Comparison of ENCODE assay signal across 15 mouse cellular contexts in genomic region chr4:104891708-104892107, GRCm38 (mm10). TPM values are rescaled to one million over a fixed set of nuclear protein-coding genes. Genes with fewer than 3 reads are reported as not detected.
DNase-seq lines count a peak whose midpoint lies in the region; ATAC-seq lines count a peak whose summit lies in the region.
"Had no signal": no experiment of that assay in that cellular context is flagged by ENCODE, and none has a peak within 500 bp of the region (broad histone marks: within the 10 kb centered on the region; RNA-seq: fewer than 3 reads in every experiment).

No protein-coding gene starts in this region.

- no peak overlapping the region for H3K9ac ChIP-seq in hindbrain, embryonic 12.5 days
- H3K9ac ChIP-seq: embryonic facial prominence, embryonic 12.5 days; forebrain, embryonic 13.5 days; intestine, embryonic 15.5 days; liver, embryonic 14.5 days had no signal

- H3K4me2 ChIP-seq in hindbrain, embryonic 12.5 days (replicated peaks) = no peak overlapping the region
- H3K4me2 ChIP-seq: embryonic facial prominence, embryonic 12.5 days; forebrain, embryonic 13.5 days; intestine, embryonic 15.5 days had no signal

- H3K36me3 ChIP-seq in hindbrain, embryonic 10.5 days = no peaks in the 10 kb centered on the region
- H3K36me3 ChIP-seq in hindbrain, embryonic 12.5 days = no peaks in the 10 kb centered on the region
- H3K36me3 ChIP-seq: embryonic facial prominence, embryonic 12.5 days; intestine, embryonic 15.5 days had no signal

- H3K4me1 ChIP-seq in hindbrain, embryonic 10.5 days (replicated peaks) = peaks cover 34% of the 10 kb centered on the region
- peaks cover 25% of the 10 kb centered on the region for H3K4me1 ChIP-seq in hindbrain, embryonic 12.5 days
- H3K4me1 ChIP-seq: intestine, embryonic 15.5 days had no signal

- no peaks in the 10 kb centered on the region for H3K9me3 ChIP-seq in hindbrain, embryonic 10.5 days
- no peaks in the 10 kb centered on the region for H3K9me3 ChIP-seq in hindbrain, embryonic 12.5 days (replicated peaks)
- H3K9me3 ChIP-seq: embryonic facial prominence, embryonic 12.5 days; forebrain, embryonic 13.5 days; intestine, embryonic 15.5 days had no signal

- 89% methylated on average over 7 of the region's 7 CpGs for WGBS in hindbrain, embryonic 10.5 days
- WGBS in hindbrain, embryonic 12.5 days = 93% methylated on average over 7 of the region's 7 CpGs

- no peak for DNase-seq in hindbrain, embryonic 10.5 days (ENCODE audit: low spot score)
- DNase-seq in cerebellum, adult 9-11 months = peak; percentile 41
- peak; percentile 59 to 62 for DNase-seq in cerebellum, postnatal 36 days
- DNase-seq in kidney, postnatal 14 days = peak; percentile 27
- DNase-seq in frontal cortex, postnatal 10 days (ENCODE audit: low spot score in 2 of 2) = no peak
- DNase-seq: spleen, adult 18-20 months had no signal

- no peak overlapping the region for H3K4me3 ChIP-seq in hindbrain, embryonic 10.5 days
- no peak overlapping the region for H3K4me3 ChIP-seq in hindbrain, embryonic 12.5 days
- H3K4me3 ChIP-seq: embryonic facial prominence, embryonic 12.5 days; forebrain, embryonic 13.5 days; intestine, embryonic 15.5 days had no signal

- H3K27ac ChIP-seq in hindbrain, embryonic 10.5 days = peak overlapping the region; percentile 29; the same call in 1 of the 2 replicates
- H3K27ac ChIP-seq in hindbrain, embryonic 12.5 days = no peak overlapping the region
- H3K27ac ChIP-seq: embryonic facial prominence, embryonic 12.5 days; forebrain, embryonic 13.5 days; intestine, embryonic 15.5 days; liver, embryonic 14.5 days had no signal

- H3K27me3 ChIP-seq in hindbrain, embryonic 10.5 days (ENCODE audit: insufficient read depth, poor library complexity, severe bottlenecking) = peaks cover 3% of the 10 kb centered on the region; the same call in 1 of the 2 replicates
- H3K27me3 ChIP-seq in hindbrain, embryonic 12.5 days = no peaks in the 10 kb centered on the region
- H3K27me3 ChIP-seq: embryonic facial prominence, embryonic 12.5 days; intestine, embryonic 15.5 days had no signal

- ATAC-seq in hindbrain, embryonic 12.5 days (ENCODE audit: low FRiP score) = no peak
- no peak for ATAC-seq in megakaryocyte progenitor cell, adult 5-6 weeks (replicated peaks; ENCODE audit: poor library complexity)
- ATAC-seq: forebrain, embryonic 13.5 days; intestine, embryonic 15.5 days had no signal

RNA-seq across cellular contexts. Expression of gene C8a, which starts 15.5 kb away (rescaled TPM):
- polyA plus RNA-seq in hindbrain, embryonic 10.5 days (2016; fragmentation: Nextera tagmentation; extraction: Ambion mirVana) = not detected in 2 replicates
- not detected in 2 replicates for polyA plus RNA-seq in hindbrain, embryonic 12.5 days (2016; fragmentation: Nextera tagmentation; extraction: Ambion mirVana)
- total RNA-seq in megakaryocyte progenitor cell, adult 5-6 weeks (2015) = not detected in 2 replicates
- not detected in 2 replicates for total RNA-seq in megakaryocyte progenitor cell, adult 5-6 weeks (2017)
- total RNA-seq: granulocyte monocyte progenitor cell, adult 5-6 weeks; left cerebral cortex, adult 18-20 months had no signal
- polyA plus RNA-seq: embryonic facial prominence, embryonic 12.5 days; forebrain, embryonic 13.5 days had no signal

RNA-seq across cellular contexts. Expression of gene Fyb2, which starts 21.5 kb away (rescaled TPM):
- 0.05 TPM in 1 of 2 replicates, not detected in the other for polyA plus RNA-seq in hindbrain, embryonic 10.5 days (2016; fragmentation: Nextera tagmentation; extraction: Ambion mirVana)
- polyA plus RNA-seq in hindbrain, embryonic 12.5 days (2016; fragmentation: Nextera tagmentation; extraction: Ambion mirVana) = 0.15 and 0.21 TPM in 2 replicates
- total RNA-seq in megakaryocyte progenitor cell, adult 5-6 weeks (2015) = not detected in 2 replicates
- not detected in 2 replicates for total RNA-seq in megakaryocyte progenitor cell, adult 5-6 weeks (2017)
- total RNA-seq: granulocyte monocyte progenitor cell, adult 5-6 weeks had no signal

RNA-seq across cellular contexts. Expression of gene Gm17662, which starts 34.6 kb away (rescaled TPM):
- not detected in 2 replicates for polyA plus RNA-seq in hindbrain, embryonic 10.5 days (2016; fragmentation: Nextera tagmentation; extraction: Ambion mirVana)
- not detected in 2 replicates for polyA plus RNA-seq in hindbrain, embryonic 12.5 days (2016; fragmentation: Nextera tagmentation; extraction: Ambion mirVana)
- total RNA-seq in megakaryocyte progenitor cell, adult 5-6 weeks (2015) = not detected in 2 replicates
- not detected in 2 replicates for total RNA-seq in megakaryocyte progenitor cell, adult 5-6 weeks (2017)
- total RNA-seq: granulocyte monocyte progenitor cell, adult 5-6 weeks; left cerebral cortex, adult 18-20 months had no signal
- polyA plus RNA-seq: brain, embryonic 14.5 days; embryonic facial prominence, embryonic 12.5 days; forebrain, embryonic 13.5 days; intestine, embryonic 15.5 days; liver, embryonic 14.5 days had no signal

Comparison
In these comparisons a context has a peak if more than half of its experiments do, and no peak if none do; other contexts are left out.
1. DNase-seq: peak in cerebellum, adult 9-11 months (single experiment), cerebellum, postnatal 36 days (2 of 2) and kidney, postnatal 14 days (single experiment); none in hindbrain, embryonic 10.5 days (single experiment) and frontal cortex, postnatal 10 days (0 of 2).